Mouse (Mus musculus) limb, embryonic 11.5 days (tissue): ENCODE results near the gene Rft1. TPM values are rescaled to one million over a fixed set of nuclear protein-coding genes. Genes with fewer than 3 reads are reported as not detected.

Experiments
- ATAC-seq: fragments of 200-750 bp; cut with Nextera tagmentation; 2 replicates; pipeline ENCODE4 v1.8.0; 2017; ENCODE audit warnings: low read depth; ENCODE audit not compliant: insufficient number of reproducible peaks, low FRiP score, low TSS enrichment
- DNase-seq: peaks from one replicate; pipeline ENCODE4 v3.0.0-alpha.2; 2015; ENCODE audit warnings: low spot score
- H3K27ac ChIP-seq: fragments of 300-500 bp; sonication (generic); replicated peaks from 2 replicates; pipeline ENCODE4 v1.5.1; 2014; ENCODE audit warnings: low read depth, mild to moderate bottlenecking, low read length
- H3K27me3 ChIP-seq: fragments of 300-500 bp; sonication (generic); 2 replicates; pipeline ENCODE4 v1.6.1; 2014; ENCODE audit warnings: mild to moderate bottlenecking, low read length, mixed read lengths; ENCODE audit not compliant: control insufficient read depth, insufficient read depth
- H3K36me3 ChIP-seq: fragments of 300-500 bp; sonication (generic); 2 replicates; pipeline ENCODE4 v1.6.1; 2014; ENCODE audit warnings: mild to moderate bottlenecking, low read length, moderate library complexity, mixed read lengths; ENCODE audit not compliant: control insufficient read depth, insufficient read depth
- H3K4me1 ChIP-seq: fragments of 300-500 bp; sonication (generic); 2 replicates; pipeline ENCODE4 v1.6.1; 2014; ENCODE audit warnings: low read length, mixed read lengths; ENCODE audit not compliant: control insufficient read depth, insufficient read depth
- H3K4me2 ChIP-seq: fragments of 300-500 bp; sonication (generic); 2 replicates; pipeline ENCODE4 v1.6.1; 2014; ENCODE audit warnings: low read depth, mild to moderate bottlenecking, moderate library complexity; ENCODE audit not compliant: severe bottlenecking
- H3K4me3 ChIP-seq: fragments of 300-500 bp; sonication (generic); 2 replicates; pipeline ENCODE4 v1.5.1; 2014; ENCODE audit warnings: low read depth, low read length
- H3K9ac ChIP-seq: fragments of 300-500 bp; sonication (generic); 2 replicates; pipeline ENCODE4 v1.6.1; 2014; ENCODE audit warnings: mild to moderate bottlenecking, low read length
- H3K9me3 ChIP-seq: fragments of 300-500 bp; sonication (generic); 2 replicates; pipeline ENCODE4 v1.6.1; 2016; ENCODE audit warnings: low read length; ENCODE audit not compliant: control insufficient read depth
- WGBS: fragments of 180-500 bp; shearing (Covaris S2); extraction: QIAGEN DNeasy Blood & Tissue Kit; methylation state at CpG from one replicate; pipeline ENCODE4 v1.1.7; 2014; 5-methylcytosine and 5-hydroxymethylcytosine counted together
- polyA plus RNA-seq: library from polyadenylated mRNA; unstranded; fragments of >200 nt; fragmentation: Nextera tagmentation; extraction: Ambion mirVana; gene quantifications from 2 replicates; pipeline ENCODE4 v1.2.1, GENCODE M21; 2014

The Rft1 gene
- polyA plus RNA-seq, 1 experiment from 2014 or later, result 19.0 TPM

DNA sequence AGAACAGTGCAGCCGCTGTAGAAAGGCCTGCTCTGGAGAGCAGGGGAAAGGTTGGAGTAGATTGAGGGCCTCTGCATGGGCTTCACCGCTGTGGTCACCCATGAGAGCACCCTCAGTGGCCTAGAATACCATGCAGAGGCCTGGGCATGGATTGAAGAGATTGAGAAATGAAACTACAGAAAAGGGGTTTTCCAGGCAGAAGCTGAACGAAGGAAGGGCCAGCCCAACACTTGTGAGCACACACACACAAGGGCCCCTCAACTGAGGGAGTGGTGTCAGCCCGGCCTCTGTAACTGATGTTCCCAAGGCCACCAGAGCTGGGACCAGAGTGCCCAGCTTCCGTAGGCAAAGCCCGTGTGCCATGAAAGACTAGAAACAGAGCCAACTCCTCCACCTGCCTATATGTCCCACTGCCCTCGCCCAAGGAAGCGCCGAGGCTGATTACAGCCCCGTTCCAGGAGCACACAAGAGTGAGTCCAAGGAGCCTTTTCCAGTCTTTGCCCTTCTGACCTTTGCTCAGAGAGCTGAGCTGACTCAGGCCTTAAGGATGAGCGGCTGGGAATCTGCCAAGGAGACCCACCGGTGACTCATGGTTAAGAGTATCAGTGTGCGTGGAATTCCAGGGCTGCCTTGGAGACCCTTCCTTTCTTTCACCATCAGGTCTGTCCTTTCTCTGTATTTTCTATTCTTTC, 18.8 kb upstream of the Rft1 start:
- H3K9me3 ChIP-seq, result no peaks in the 10 kb centered on the region
- no peaks in the 10 kb centered on the region for H3K36me3 ChIP-seq
- H3K27me3 ChIP-seq, result no peaks in the 10 kb centered on the region
- no peak overlapping the region for H3K4me3 ChIP-seq
- H3K9ac ChIP-seq, result no peak overlapping the region
- H3K4me1 ChIP-seq, result no peaks in the 10 kb centered on the region
- DNase-seq (no peak), ATAC-seq (no peak)
- no peak overlapping the region for H3K27ac ChIP-seq
- 82% methylated on average over 13 of the region's 13 CpGs for WGBS
- H3K4me2 ChIP-seq, result no peak overlapping the region

DNA sequence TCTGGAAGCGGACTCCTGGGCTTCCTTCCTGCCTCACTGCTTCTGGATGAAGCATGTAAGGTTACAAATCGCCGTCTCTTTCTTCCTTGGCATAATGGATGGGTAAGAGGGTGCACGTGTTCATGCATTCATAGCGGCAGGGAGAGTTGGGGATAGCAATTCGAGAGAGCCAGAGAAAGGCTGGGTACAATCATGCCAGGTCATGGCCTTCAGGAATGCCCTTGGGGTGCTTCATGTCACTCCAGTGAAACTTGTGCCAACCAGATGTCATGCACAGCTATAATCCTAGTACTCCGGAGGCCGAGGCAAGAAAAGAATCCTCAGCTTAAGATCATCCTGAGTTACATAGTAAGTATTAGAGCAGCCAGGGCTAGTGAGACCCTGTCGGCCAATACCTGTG, 17.7 kb upstream of the Rft1 start:
- no peak for ATAC-seq
- H3K36me3 ChIP-seq, result no peaks in the 10 kb centered on the region

DNA sequence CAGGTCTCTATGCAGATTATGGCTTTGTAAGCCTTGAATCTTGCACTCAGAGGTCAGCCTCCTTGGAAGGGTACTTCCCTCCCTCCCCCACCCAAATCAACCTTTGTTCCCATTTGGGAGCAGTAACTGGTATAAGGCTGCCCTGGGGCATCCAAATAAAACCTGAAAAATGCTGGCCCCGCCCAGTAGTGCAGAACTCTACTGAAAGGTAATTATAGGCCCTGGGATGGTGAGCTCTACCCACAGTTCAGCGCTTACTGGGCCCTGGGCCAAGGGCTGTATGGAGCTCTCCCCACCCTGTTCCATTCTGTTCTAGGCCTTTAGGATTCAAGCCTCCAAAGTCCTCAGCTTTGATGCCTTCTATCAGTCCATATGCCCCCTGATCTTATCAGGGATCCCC, 17.1 kb upstream of the Rft1 start:
- H3K4me2 ChIP-seq, result no peak overlapping the region
- DNase-seq (peak; percentile 32), ATAC-seq (no peak)
- no peaks in the 10 kb centered on the region for H3K36me3 ChIP-seq
- no peaks in the 10 kb centered on the region for H3K9me3 ChIP-seq
- 71% methylated on average over 2 of the region's 2 CpGs for WGBS
- no peak overlapping the region for H3K4me3 ChIP-seq
- no peaks in the 10 kb centered on the region for H3K27me3 ChIP-seq
- no peak overlapping the region for H3K27ac ChIP-seq
- no peaks in the 10 kb centered on the region for H3K4me1 ChIP-seq
- H3K9ac ChIP-seq, result no peak overlapping the region

More for the DNA sequence above, 17.7 kb upstream of the Rft1 start:
- Histone ChIP-seq H3K9me3 (no peaks in the 10 kb centered on the region), H3K4me3 (no peak overlapping the region), H3K4me1 (no peaks in the 10 kb centered on the region), H3K9ac (no peak overlapping the region), H3K27me3 (no peaks in the 10 kb centered on the region), H3K27ac (no peak overlapping the region), H3K4me2 (no peak overlapping the region)
- DNase-seq, result no peak
- WGBS, result 83% methylated on average over 9 of the region's 9 CpGs

DNA sequence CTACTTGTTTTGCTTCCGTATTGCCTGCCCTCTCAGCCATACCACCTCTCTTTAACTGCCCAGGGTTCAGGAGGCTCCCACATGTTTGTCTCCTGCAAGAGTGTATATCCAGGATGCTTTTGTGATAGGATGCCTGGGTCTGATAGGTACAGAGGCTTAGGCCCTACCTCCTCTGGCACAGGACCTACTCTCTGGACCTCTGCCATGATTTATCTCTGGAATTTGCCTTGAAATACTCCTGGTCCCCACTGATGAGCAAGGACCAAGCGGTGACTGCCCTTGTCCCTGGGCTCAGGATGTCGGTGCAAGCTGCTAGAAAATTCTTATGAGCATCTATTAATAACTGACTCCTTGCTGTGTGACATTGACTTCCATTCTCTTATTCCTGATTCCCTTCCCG, 16.2 kb upstream of the Rft1 start:
- Histone ChIP-seq H3K27ac (no peak overlapping the region), H3K4me3 (no peak overlapping the region), H3K9ac (no peak overlapping the region), H3K36me3 (no peaks in the 10 kb centered on the region), H3K4me2 (no peak overlapping the region), H3K27me3 (no peaks in the 10 kb centered on the region), H3K9me3 (no peaks in the 10 kb centered on the region), H3K4me1 (no peaks in the 10 kb centered on the region)
- no peak for ATAC-seq
- 86% methylated on average over 4 of the region's 4 CpGs for WGBS
- no peak for DNase-seq

- ATAC-seq (no peak), DNase-seq (no peak)
- H3K9me3 ChIP-seq, result no peaks in the 10 kb centered on the region
- no peaks in the 10 kb centered on the region for H3K27me3 ChIP-seq
- WGBS, result 79% methylated on average over 4 of the region's 4 CpGs
- H3K27ac ChIP-seq, result no peak overlapping the region
- no peak overlapping the region for H3K9ac ChIP-seq
- H3K4me2 ChIP-seq, result no peak overlapping the region
- H3K4me1 ChIP-seq, result no peaks in the 10 kb centered on the region
- no peaks in the 10 kb centered on the region for H3K36me3 ChIP-seq
- H3K4me3 ChIP-seq, result no peak overlapping the region
Observed at GRCm38 (mm10) chr14:30638686-30639085, 15.5 kb upstream of the Rft1 start.

DNA sequence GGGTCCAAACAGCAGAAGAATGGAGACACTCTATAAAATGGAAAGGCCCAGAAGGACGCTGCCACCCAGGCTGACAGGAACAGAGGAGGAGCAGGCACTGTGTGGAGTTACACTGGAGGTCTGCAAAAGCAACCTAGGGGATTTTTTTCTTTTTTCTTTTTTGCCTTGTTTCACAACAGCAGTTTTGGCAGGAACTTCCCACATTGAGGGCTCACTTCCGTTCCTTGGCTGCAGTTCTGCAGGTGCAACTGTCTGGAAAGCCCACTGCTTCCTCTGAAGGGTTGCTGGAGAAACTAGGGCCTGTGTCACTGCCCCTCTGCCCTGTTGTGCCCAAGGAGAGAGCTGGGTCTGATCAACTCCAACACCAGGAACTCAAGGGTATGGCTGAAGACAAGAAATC, 12.4 kb upstream of the Rft1 start:
- 75% methylated on average over 2 of the region's 2 CpGs for WGBS
- no peaks in the 10 kb centered on the region for H3K4me1 ChIP-seq
- no peak for ATAC-seq

DNA sequence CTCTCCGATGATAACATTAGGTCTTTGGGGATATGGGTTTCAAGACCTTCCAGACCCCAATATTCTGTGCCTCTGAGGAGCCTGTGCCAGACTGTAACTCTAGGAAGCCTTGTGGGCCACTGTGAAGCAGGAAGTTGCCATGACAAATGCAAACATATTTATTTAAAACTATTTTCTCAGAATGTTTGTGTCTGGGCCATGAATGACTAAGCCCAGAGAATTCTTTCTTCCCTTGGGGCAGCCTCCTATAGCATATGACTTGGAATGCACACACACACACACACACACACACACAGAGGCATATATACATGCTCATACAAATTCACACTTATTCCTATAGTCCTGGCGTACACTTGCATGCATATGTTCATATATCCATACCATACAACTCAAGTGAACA, 10.1 kb upstream of the Rft1 start:
- Histone ChIP-seq H3K4me2 (no peak overlapping the region), H3K4me1 (no peaks in the 10 kb centered on the region), H3K36me3 (no peaks in the 10 kb centered on the region), H3K9me3 (no peaks in the 10 kb centered on the region), H3K27ac (no peak overlapping the region), H3K4me3 (no peak overlapping the region), H3K9ac (no peak overlapping the region), H3K27me3 (no peaks in the 10 kb centered on the region)
- DNase-seq, result no peak
- 91% methylated on average over 2 of the region's 2 CpGs for WGBS
- ATAC-seq, result no peak

More for the DNA sequence above, 12.4 kb upstream of the Rft1 start:
- Histone ChIP-seq H3K27me3 (no peaks in the 10 kb centered on the region), H3K4me3 (no peak overlapping the region), H3K9me3 (no peaks in the 10 kb centered on the region), H3K9ac (no peak overlapping the region), H3K27ac (no peak overlapping the region), H3K4me2 (no peak overlapping the region), H3K36me3 (no peaks in the 10 kb centered on the region)
- no peak for DNase-seq

DNA sequence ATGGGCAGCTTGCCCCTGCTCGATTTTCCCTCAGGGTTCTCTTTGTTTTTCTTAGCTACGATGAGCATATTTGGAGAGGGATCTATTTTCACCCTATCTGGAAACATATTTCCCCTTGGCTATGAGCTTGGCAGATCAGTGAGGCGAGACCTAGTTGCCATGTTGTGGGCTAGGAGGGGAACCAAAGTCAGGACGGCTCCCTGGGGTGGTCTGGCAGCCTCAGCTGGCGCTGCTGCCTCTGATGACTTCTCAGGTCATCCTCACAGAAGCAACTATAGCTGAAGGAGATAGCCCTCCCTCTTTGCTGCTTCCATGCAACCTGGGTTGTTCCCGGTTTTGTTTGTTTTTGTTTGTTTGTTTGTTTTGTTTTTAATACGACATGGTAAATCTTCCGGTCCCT, 9.1 kb upstream of the Rft1 start:
- Histone ChIP-seq H3K36me3 (no peaks in the 10 kb centered on the region), H3K27ac (no peak overlapping the region), H3K9me3 (no peaks in the 10 kb centered on the region), H3K4me2 (no peak overlapping the region), H3K27me3 (no peaks in the 10 kb centered on the region), H3K9ac (no peak overlapping the region), H3K4me1 (no peaks in the 10 kb centered on the region), H3K4me3 (no peak overlapping the region)
- DNase-seq (no peak), ATAC-seq (no peak)
- WGBS, result 68% methylated on average over 8 of the region's 8 CpGs

- H3K4me1 ChIP-seq, result no peaks in the 10 kb centered on the region
- no peaks in the 10 kb centered on the region for H3K27me3 ChIP-seq
- ATAC-seq, result no peak
- no peak overlapping the region for H3K4me3 ChIP-seq
- H3K4me2 ChIP-seq, result no peak overlapping the region
- no peak overlapping the region for H3K27ac ChIP-seq
- 74% methylated on average over 1 of the region's 1 CpGs for WGBS
- no peak overlapping the region for H3K9ac ChIP-seq
- DNase-seq, result no peak
- no peaks in the 10 kb centered on the region for H3K9me3 ChIP-seq
- no peaks in the 10 kb centered on the region for H3K36me3 ChIP-seq
Observed at GRCm38 (mm10) chr14:30646486-30646885, 7.7 kb upstream of the Rft1 start.
